Mouse (Mus musculus): Measurements from ENCODE around the gene Stap2.

DNA sequence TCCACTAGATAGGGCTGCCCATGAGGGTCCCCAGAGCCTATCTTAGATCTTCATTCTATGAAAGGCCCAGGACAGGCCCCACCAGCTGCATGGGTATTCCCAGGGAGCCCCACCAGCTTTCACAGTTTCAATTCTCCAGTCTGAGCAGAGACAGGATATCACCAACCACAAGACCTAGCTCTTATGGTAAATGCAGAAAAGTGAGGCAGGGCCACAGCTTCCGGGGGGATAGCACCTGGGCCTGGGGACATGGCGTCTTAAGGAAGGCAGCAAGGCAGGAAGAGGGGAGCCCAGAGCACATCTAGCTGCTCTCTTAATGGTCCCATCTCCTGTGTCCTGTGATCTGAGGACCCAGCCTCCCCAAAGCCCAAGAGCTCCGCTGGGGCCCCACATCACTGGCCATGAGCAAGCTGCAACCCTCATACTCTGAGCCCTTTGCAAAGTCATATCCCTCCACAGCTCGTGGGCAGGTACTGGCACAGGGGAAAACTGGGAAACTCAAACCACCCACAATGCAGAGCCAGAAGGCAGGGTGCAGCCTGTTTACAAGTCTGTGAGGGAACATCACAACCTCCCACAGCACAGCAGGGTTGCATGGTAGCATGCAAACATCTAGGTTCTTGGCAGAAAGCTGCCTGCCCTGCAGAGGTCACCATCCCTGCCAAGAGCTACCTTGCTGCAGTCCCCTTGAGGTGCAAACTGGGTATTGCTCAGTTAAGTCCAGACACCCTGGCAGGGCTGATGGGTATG is 16.0 kb upstream of the Stap2 start:
- no peak for TF ChIP-seq CTCF (IDR thresholded peaks at IDR 0.05; ENCODE audit: control insufficient read depth, insufficient read depth, insufficient replicate concordance, low read depth, low read length)
- no peak for TF ChIP-seq POLR2A (IDR thresholded peaks at IDR 0.05; ENCODE audit: control insufficient read depth, low read depth, low read length)

All from testis, adult 2 months (tissue).